Mouse (Mus musculus) activated CD4-positive, CD25-positive, alpha-beta regulatory T cell, adult 4 months (primary cell): Measurements from ENCODE around the gene Fgf14. TPM values are rescaled to one million over a fixed set of nuclear protein-coding genes. Genes with fewer than 3 reads are reported as not detected.
"Not testable (repeated sequence)": the region's sequence is repeated elsewhere in the genome, so short reads cannot be mapped to it uniquely, and the experiment has no call there.

Experiments used
- ATAC-seq: one replicate; pipeline ENCODE4 v1.8.0; 2017
- polyA plus RNA-seq, 2 experiments: library from polyadenylated mRNA; unstranded; fragments of 100-300 nt; shearing (Covaris generic); gene quantifications; one replicate each; pipeline ENCODE4 v1.2.1; 2017

Gene Fgf14
- polyA plus RNA-seq, 2 experiments from 2014 or later, result not detected

- ATAC-seq, result no peak
These were observed 484.8 kb downstream of the Fgf14 start for GRCm38 (mm10) chr14:124191913-124192814.

GRCm38 (mm10) chr14:124180265-124180664 lies 496.7 kb downstream of the Fgf14 start:
- ATAC-seq, result no peak

- no peak for ATAC-seq
These were observed 502.8 kb downstream of the Fgf14 start for GRCm38 (mm10) chr14:124174111-124174510.

- ATAC-seq, result no peak
These were observed 513.2 kb downstream of the Fgf14 start for GRCm38 (mm10) chr14:124163618-124164185.

GRCm38 (mm10) chr14:124147378-124147777 lies 529.5 kb downstream of the Fgf14 start:
- no peak for ATAC-seq

- no peak for ATAC-seq
These were observed 569.6 kb downstream of the Fgf14 start for GRCm38 (mm10) chr14:124107205-124107873.

GRCm38 (mm10) chr14:124083126-124083525 lies 593.8 kb downstream of the Fgf14 start:
- ATAC-seq, result no peak

GRCm38 (mm10) chr14:124044016-124044415 lies 632.9 kb downstream of the Fgf14 start:
- no peak for ATAC-seq

- no peak for ATAC-seq
These were observed 636.3 kb downstream of the Fgf14 start for GRCm38 (mm10) chr14:124040651-124041050.

- no peak for ATAC-seq
These were observed 639.5 kb downstream of the Fgf14 start for GRCm38 (mm10) chr14:124037434-124037833.

GRCm38 (mm10) chr14:124036575-124037205 lies 640.2 kb downstream of the Fgf14 start:
- ATAC-seq, result no peak

- ATAC-seq, result not testable (repeated sequence)
These were observed 643.6 kb downstream of the Fgf14 start for GRCm38 (mm10) chr14:124033302-124033701.

- ATAC-seq, result no peak
These were observed 648.8 kb downstream of the Fgf14 start for GRCm38 (mm10) chr14:124027886-124028670.

GRCm38 (mm10) chr14:123990591-123991195 lies 686.2 kb downstream of the Fgf14 start:
- no peak for ATAC-seq

- ATAC-seq, result no peak
These were observed 708.9 kb downstream of the Fgf14 start for GRCm38 (mm10) chr14:123967996-123968395.

- no peak for ATAC-seq
These were observed 710.4 kb downstream of the Fgf14 start for GRCm38 (mm10) chr14:123966531-123966930.
